Mouse (Mus musculus) cortical plate, adult 2 months (tissue): ENCODE measurements at regions not wholly inside any gene's neighbourhood (a gene's known extent, or its start where the extent isn't known, plus 50 kb on each side); places are given as distances from the start of the nearest gene placed in this dataset.

ENCODE experiments used
- CTCF ChIP-seq: fragments of 200-500 bp; IDR thresholded peaks from 2 replicates; pipeline ENCODE4 v1.5.1; 2011; ENCODE audit warnings: mild to moderate bottlenecking, control low read depth, low read length; ENCODE audit not compliant: insufficient read depth; ENCODE audit errors: extremely low read depth
- POLR2A ChIP-seq: fragments of 200-500 bp; IDR thresholded peaks from 2 replicates; pipeline ENCODE4 v1.6.1; 2011; ENCODE audit warnings: mild to moderate bottlenecking, low read length, control low read depth; ENCODE audit not compliant: insufficient read depth; ENCODE audit errors: extremely low read depth

DNA sequence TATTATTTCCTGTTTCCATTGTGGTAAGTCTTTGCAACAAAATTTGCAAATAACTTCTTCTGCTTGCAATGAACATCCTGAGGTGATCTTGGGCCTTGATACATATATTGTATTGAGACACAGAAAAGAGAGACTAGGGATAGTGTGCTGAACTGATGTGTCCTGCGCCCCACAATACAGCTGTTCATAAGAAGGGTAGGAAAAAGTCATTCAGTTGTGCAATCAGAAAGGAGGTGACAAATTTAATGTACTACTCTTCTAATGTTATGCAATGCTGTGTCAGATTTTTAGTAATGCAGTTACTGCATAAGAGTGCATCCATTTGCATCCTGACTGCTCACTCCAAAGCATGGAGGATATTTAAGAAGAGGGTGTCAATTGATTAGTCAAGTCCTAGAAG is 543.5 kb downstream of the Flrt2 start:
- TF ChIP-seq CTCF = no peak
- TF ChIP-seq POLR2A = no peak
